Mouse (Mus musculus) Patski (cell line): Measurements from ENCODE around the gene Apof. TPM values are rescaled to one million over a fixed set of nuclear protein-coding genes. Genes with fewer than 3 reads are reported as not detected.

Experiments used
- ATAC-seq: fragments of 100-300 bp; one replicate; pipeline ENCODE4 v1.8.0; 2021
- CTCF ChIA-PET: fragments of 350-600 bp; sonication (Branson Sonifier 250); formaldehyde crosslinking; loops from one replicate; lab custom pipeline; 2022; ENCODE audit warnings: inconsistent platforms; lab: Charles Lee
- POLR2A ChIA-PET: fragments of 350-600 bp; sonication (Branson Sonifier 250); formaldehyde crosslinking; loops from one replicate; lab custom pipeline; 2022; ENCODE audit warnings: antibody characterized with exemption, inconsistent platforms; lab: Charles Lee
- DNase-seq: peaks from one replicate; pipeline ENCODE4 v3.0.0-alpha.2; 2011; ENCODE audit warnings: low read depth, low spot score
- H3K27me3 ChIP-seq: fragments of 371-371 bp; one replicate; pipeline ENCODE4 v1.5.1; 2021
- CTCF ChIP-seq: fragments of 100-300 bp; IDR thresholded peaks from one replicate; pipeline ENCODE4 v1.5.1; 2021
- in situ Hi-C: fragments of 300-500 bp; cut with MboI; formaldehyde crosslinking; loops from 3 replicates; pipeline ENCODE4 v1.11.1; 2018; ENCODE audit warnings: low pct_unique_long_range_greater_than_20kb, mixed read lengths
- polyA plus RNA-seq: library from polyadenylated mRNA; unstranded; gene quantifications from one replicate; pipeline ENCODE4 v1.2.3, GENCODE M21; 2021

Apof gene
- 0.10 TPM for polyA plus RNA-seq

GRCm38 (mm10) chr10:128268371-128268770 is at the start of gene Apof:
Apof (plus strand) TSS chr10:128268671.
- no peak for DNase-seq
- ChIA-PET CTCF (interaction anchor here (1.2 to 1.6 kb wide), 2 partner anchors 35 to 77 kb away, joined by 3 to 4 read pairs; no protein-coding TSS in a partner anchor), POLR2A (interaction anchor here (2.3 kb wide), 1 partner anchor 12 kb away, joined by 8 read pairs; no protein-coding TSS in a partner anchor)

DNA sequence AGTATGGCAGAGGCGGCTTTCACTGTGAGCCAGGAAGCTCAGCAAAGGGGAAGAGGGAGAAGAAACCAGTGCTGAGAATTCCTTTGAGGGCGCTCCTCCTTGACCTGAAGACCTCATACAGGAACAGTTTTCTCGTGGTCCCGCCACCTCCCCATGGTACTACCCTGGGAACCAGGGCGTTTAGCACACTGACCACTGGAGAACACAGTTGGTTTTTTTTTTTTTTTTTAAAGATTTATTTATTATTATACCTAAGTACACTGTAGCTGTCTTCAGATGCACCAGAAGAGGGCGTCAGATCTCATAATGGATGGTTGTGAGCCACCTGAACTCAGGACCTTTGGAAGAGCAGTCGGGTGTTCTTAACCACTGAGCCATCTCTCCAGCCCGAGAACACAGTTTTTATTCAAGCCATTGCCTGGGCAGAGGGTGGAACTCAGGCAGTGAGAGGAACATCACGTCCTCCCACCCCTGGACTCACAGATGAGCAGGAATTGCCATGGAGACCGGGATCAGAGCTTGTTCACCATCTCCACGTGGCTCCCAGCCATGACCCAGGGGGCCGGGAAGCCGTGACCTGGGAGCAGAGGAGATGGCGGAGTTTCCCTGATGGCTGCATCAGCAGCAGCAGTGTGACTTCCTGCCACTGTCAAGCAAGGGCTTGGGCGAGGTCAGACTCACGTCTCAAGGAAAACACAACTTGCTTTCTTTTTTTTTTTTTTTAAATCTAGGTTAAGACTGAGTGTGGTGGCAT is 46.8 kb upstream of the Apof start:
- H3K27me3 ChIP-seq = no peaks in the 10 kb centered on the region
- DNase-seq = no peak
- ChIA-PET POLR2A (interaction anchor here (0.7 kb wide), 1 partner anchor 9 kb away, joined by 3 read pairs; no protein-coding TSS in a partner anchor), CTCF (interaction anchor here (0.6 to 1.3 kb wide), 2 partner anchors 13 to 62 kb away, joined by 3 read pairs; no protein-coding TSS in a partner anchor)
- no peak for ATAC-seq
- TF ChIP-seq CTCF = no peak
- in situ Hi-C loops = no loop called here

More at GRCm38 (mm10) chr10:128268371-128268770, at the start of gene Apof:
- ATAC-seq = no peak
- in situ Hi-C loops = no loop called here
- no peaks in the 10 kb centered on the region for H3K27me3 ChIP-seq
- TF ChIP-seq CTCF = no peak

DNA sequence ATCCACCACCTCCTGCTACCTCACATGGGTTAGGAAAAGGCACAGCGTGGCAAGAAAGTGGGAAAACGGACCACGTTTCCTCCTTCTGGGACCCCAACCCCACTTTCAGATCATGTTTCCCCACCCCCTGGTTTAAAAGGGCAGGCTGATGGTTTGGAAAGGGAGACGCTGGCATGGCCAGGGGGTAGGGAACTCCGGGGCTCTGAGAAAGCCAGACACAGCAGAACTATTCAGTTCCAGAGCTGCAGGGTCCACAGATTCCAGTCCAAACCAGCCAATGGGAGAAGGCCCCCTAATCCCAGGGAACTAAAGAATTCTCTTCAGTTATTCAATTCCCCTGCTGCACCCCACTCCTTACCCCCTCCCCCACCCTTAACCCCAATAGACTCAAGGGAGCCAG is 43.4 kb upstream of the Apof start:
- CTCF ChIA-PET = no interaction called here
- in situ Hi-C loops = no loop called here
- no peak for TF ChIP-seq CTCF

GRCm38 (mm10) chr10:128225538-128225937 is 42.9 kb upstream of the Apof start, which contains the start of gene Mip:
Mip (plus strand) TSS chr10:128225838.
- CTCF ChIA-PET = no interaction called here

More for the DNA sequence above, 43.4 kb upstream of the Apof start:
- POLR2A ChIA-PET = no interaction called here
- H3K27me3 ChIP-seq = no peaks in the 10 kb centered on the region
- DNase-seq = no peak
- no peak for ATAC-seq

GRCm38 (mm10) chr10:128227592-128227991 is 40.9 kb upstream of the Apof start:
- CTCF ChIA-PET = interaction anchor here (1.1 kb wide), 1 partner anchor 41 kb away, joined by 4 read pairs; no protein-coding TSS in a partner anchor
- TF ChIP-seq CTCF = no peak
- no peak for ATAC-seq
- DNase-seq = no peak
- in situ Hi-C loops = no loop called here
- POLR2A ChIA-PET = interaction anchor here (0.8 kb wide), 2 partner anchors 43 to 52 kb away, joined by 3 read pairs; partner anchors contain the start of gene Stat2
- no peaks in the 10 kb centered on the region for H3K27me3 ChIP-seq

More at GRCm38 (mm10) chr10:128225538-128225937, 42.9 kb upstream of the Apof start, which contains the start of gene Mip:
- no peak for TF ChIP-seq CTCF
- no peak for DNase-seq
- no peak for ATAC-seq
- POLR2A ChIA-PET = no interaction called here
- in situ Hi-C loops = no loop called here
- no peaks in the 10 kb centered on the region for H3K27me3 ChIP-seq

DNA sequence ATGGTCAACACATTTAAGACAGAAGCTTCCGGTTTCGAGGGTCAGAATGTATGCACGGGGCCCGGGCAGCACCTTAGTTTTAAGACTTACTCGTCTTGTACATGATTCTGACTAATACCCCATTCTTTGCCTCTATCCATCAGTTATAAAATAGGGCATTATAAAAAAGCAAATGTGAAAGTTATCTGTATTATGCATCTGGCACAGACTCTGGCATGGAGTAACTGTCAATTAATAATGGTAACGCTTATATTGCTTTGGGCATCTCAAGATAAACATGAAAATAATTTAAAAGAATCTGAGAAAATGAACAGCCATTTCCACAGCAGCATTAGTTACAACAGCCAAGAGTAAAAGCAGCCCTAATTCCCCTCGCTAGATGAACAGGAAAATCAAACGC is 40.5 kb upstream of the Apof start:
- no peak for TF ChIP-seq CTCF
- POLR2A ChIA-PET = interaction anchor here (0.8 kb wide), 2 partner anchors 42 to 52 kb away, joined by 3 read pairs; partner anchors contain the start of gene Stat2
- ATAC-seq = no peak
- CTCF ChIA-PET = interaction anchor here (1.1 kb wide), 1 partner anchor 42 kb away, joined by 4 read pairs; no protein-coding TSS in a partner anchor
- no peaks in the 10 kb centered on the region for H3K27me3 ChIP-seq
- DNase-seq = no peak
- in situ Hi-C loops = no loop called here

DNA sequence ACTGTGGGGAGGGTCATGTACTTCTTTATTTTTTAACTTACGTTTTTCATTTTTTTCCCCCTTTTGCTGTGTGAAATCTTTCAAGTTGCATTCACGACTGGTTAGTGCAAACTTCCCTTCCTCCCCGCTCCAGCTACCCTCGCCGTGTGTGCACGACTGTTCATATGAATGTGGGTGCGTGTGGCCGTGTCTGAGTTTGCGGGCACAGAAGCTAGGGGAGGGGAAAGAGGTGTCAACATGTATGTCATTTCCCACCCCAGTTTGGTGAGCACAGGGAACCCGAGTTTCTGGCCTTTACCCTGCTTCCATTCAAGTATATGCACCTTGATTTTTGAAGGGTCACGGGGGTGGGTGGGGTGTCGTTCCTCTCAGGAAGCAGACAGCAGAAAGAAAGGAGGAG is 37.9 kb upstream of the Apof start:
- ChIA-PET POLR2A (interaction anchor here (0.8 kb wide), 1 partner anchor 9 kb away, joined by 3 read pairs; no protein-coding TSS in a partner anchor), CTCF (interaction anchor here (0.6 to 1.0 kb wide), 2 partner anchors 41 to 46 kb away, joined by 3 to 7 read pairs; no protein-coding TSS in a partner anchor)
- no peak for TF ChIP-seq CTCF
- no peak for DNase-seq
- no peaks in the 10 kb centered on the region for H3K27me3 ChIP-seq
- no peak for ATAC-seq
- in situ Hi-C loops = no loop called here

DNA sequence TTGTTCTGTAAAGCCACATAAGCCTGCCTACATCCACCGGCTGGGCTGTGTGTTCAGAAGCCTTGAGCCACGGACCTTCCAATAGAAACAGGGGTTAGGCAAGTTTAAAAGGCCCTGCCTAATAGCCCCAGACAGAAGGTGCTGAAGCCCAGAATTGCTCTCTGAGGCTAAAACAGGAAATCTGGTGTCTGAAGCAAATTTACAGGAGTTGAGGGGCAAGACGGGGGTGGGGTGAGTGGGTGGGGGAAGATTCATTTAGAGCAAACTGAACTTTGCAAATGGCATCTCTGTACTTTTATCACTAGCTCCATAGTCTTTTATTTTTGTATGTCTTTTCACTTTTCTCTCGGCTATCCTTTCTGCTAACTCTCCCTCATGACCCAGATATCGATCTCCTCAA is 37.3 kb upstream of the Apof start:
- in situ Hi-C loops = no loop called here
- no peak for TF ChIP-seq CTCF
- no peak for DNase-seq
- no peak for ATAC-seq
- POLR2A ChIA-PET = no interaction called here
- H3K27me3 ChIP-seq = no peaks in the 10 kb centered on the region
- CTCF ChIA-PET = no interaction called here

DNA sequence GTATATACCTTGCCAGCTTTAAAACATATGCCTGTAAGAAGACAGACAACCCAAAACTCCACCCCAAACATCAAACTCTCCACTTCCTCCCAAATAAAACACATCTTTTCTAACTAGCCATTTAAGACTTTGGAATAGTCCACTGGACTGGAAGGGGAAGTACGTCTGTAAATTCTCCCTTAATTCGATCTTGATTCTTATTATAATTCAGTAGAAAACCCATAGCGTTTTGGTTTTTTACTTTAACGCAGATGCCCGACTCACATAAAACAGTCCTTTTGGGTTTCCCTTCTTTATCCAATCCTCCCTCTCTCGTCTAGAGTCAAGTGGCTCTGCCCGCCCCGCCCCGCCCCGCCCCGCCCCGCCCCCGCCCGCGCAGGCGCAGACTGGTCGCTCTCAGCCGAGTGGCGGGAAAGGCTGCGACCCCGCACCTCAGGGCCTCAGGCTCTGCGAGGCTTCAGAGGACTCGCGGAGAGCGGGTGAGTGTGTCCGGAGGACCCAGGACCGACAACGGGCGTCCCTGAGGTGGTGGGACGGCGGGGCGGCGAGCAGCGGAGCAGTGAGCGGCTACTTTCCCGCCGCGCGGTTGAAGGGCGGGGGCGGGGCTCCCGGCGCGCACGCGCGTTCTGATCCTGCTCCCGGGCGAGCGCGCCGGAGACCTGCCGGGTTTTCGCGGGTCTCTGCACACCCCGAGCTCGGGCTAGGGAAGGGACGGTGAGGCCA is 36.6 kb upstream of the Apof start, which contains the start of gene Timeless:
TSS of gene Timeless (plus strand) at position 369 of the 723 bp plus-strand sequence.
- ChIA-PET POLR2A (interaction anchor here (0.8 to 1.8 kb wide), 2 partner anchors 14 to 147 kb away, joined by 3 to 4 read pairs; no protein-coding TSS in a partner anchor), CTCF (interaction anchor here (0.9 to 2.0 kb wide), 8 partner anchors 11 to 69 kb away, joined by 3 to 8 read pairs (median 4); no protein-coding TSS in a partner anchor)
- peak; percentile 58 for ATAC-seq
- DNase-seq = peak; percentile 64
- in situ Hi-C loops = no loop called here
- no peaks in the 10 kb centered on the region for H3K27me3 ChIP-seq
- no peak for TF ChIP-seq CTCF

DNA sequence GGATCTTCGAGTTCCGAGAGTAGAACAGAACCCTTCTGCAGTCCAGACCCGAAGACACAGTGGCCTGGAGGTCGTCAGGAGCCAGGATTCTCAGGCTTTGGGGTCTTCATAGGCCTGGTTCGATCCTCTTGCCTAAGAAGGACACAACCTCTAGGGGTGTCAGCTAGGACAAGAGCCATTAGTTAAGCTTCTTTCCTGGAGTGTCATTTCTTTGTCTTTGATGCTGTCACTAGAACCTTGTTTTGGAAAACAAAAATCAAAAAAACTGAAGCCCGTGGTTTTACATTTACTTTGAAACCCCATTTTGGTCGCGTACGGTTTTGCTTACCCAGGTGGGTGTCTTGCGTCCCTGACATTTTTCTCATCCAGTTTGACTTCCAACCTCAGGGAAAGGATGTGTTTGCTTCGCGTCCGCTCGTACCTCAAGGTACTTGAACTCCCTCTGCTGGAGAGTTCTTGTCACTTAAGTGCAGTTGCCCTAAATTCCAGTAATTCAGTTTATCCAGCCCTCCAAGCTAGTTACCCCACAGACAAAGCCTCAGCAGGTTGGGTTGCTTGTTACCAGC is 36.0 kb upstream of the Apof start:
- TF ChIP-seq CTCF = peak; percentile 83
- in situ Hi-C loops = no loop called here
- ATAC-seq = peak; percentile 14
- DNase-seq = peak; percentile 50
- ChIA-PET CTCF (interaction anchor here (0.9 to 2.0 kb wide), 10 partner anchors 10 to 68 kb away, joined by 3 to 8 read pairs (median 4); partner anchors contain the start of gene Apof), POLR2A (interaction anchor here (0.8 to 1.8 kb wide), 3 partner anchors 15 to 146 kb away, joined by 3 to 6 read pairs (median 4); no protein-coding TSS in a partner anchor)
- H3K27me3 ChIP-seq = no peaks in the 10 kb centered on the region
